Mouse (Mus musculus) limb, embryonic 12.5 days (tissue): Measurements from ENCODE around the gene Ppcs. TPM values are rescaled to one million over a fixed set of nuclear protein-coding genes. Genes with fewer than 3 reads are reported as not detected.

Source experiments
- ATAC-seq: fragments of 200-750 bp; cut with Nextera tagmentation; 2 replicates; pipeline ENCODE4 v1.8.0; 2017; ENCODE audit warnings: low read depth, moderate TSS enrichment; ENCODE audit not compliant: insufficient number of reproducible peaks, insufficient read depth, low FRiP score, low TSS enrichment
- H3K27ac ChIP-seq: fragments of 300-500 bp; sonication (generic); 2 replicates; pipeline ENCODE4 v1.5.1; 2016; ENCODE audit warnings: mild to moderate bottlenecking, moderate library complexity
- H3K27me3 ChIP-seq: fragments of 300-500 bp; sonication (generic); 2 replicates; pipeline ENCODE4 v1.6.1; 2016; ENCODE audit warnings: mild to moderate bottlenecking, moderate library complexity
- H3K36me3 ChIP-seq: fragments of 300-500 bp; sonication (generic); 2 replicates; pipeline ENCODE4 v1.6.1; 2016; ENCODE audit warnings: mild to moderate bottlenecking, moderate library complexity
- H3K4me1 ChIP-seq: fragments of 300-500 bp; sonication (generic); replicated peaks from 2 replicates; pipeline ENCODE4 v1.6.1; 2016
- H3K4me2 ChIP-seq: fragments of 300-500 bp; sonication (generic); 2 replicates; pipeline ENCODE4 v1.6.1; 2016; ENCODE audit warnings: mild to moderate bottlenecking, moderate library complexity
- H3K4me3 ChIP-seq: fragments of 300-500 bp; sonication (generic); replicated peaks from 2 replicates; pipeline ENCODE4 v1.5.1; 2016; ENCODE audit warnings: mild to moderate bottlenecking
- H3K9ac ChIP-seq: fragments of 300-500 bp; sonication (generic); replicated peaks from 2 replicates; pipeline ENCODE4 v1.6.1; 2016; ENCODE audit warnings: mild to moderate bottlenecking, moderate library complexity
- H3K9me3 ChIP-seq: fragments of 300-500 bp; sonication (generic); 2 replicates; pipeline ENCODE4 v1.6.1; 2016; ENCODE audit warnings: mild to moderate bottlenecking, moderate library complexity
- WGBS: fragments of 180-500 bp; shearing (Covaris S2); methylation state at CpG from one replicate; pipeline ENCODE4 v1.1.7; 2016; 5-methylcytosine and 5-hydroxymethylcytosine counted together
- polyA plus RNA-seq: library from polyadenylated mRNA; unstranded; fragments of >200 nt; fragmentation: Nextera tagmentation; extraction: Ambion mirVana; gene quantifications from 2 replicates; pipeline ENCODE4 v1.2.1, GENCODE M21; 2016

Ppcs gene
- polyA plus RNA-seq, 1 experiment from 2014 or later, result 34.2 TPM

- H3K27ac ChIP-seq, result no peak overlapping the region
- no peak overlapping the region for H3K4me3 ChIP-seq
- peaks cover 14% of the 10 kb centered on the region for H3K36me3 ChIP-seq
- WGBS, result 94% methylated on average over 3 of the region's 3 CpGs
- H3K27me3 ChIP-seq, result no peaks in the 10 kb centered on the region
- no peak for ATAC-seq
- no peak overlapping the region for H3K4me2 ChIP-seq
- no peaks in the 10 kb centered on the region for H3K9me3 ChIP-seq
- H3K9ac ChIP-seq, result no peak overlapping the region
- H3K4me1 ChIP-seq, result peaks cover 16% of the 10 kb centered on the region
These were observed 4.3 kb downstream of the Ppcs start for GRCm38 (mm10) chr4:119417894-119418293.

GRCm38 (mm10) chr4:119417270-119417669 is 5.0 kb downstream of the Ppcs start:
- H3K9me3 ChIP-seq, result no peaks in the 10 kb centered on the region
- no peaks in the 10 kb centered on the region for H3K27me3 ChIP-seq
- peaks cover 14% of the 10 kb centered on the region for H3K36me3 ChIP-seq
- H3K9ac ChIP-seq, result no peak overlapping the region
- 79% methylated on average over 3 of the region's 3 CpGs for WGBS
- H3K27ac ChIP-seq, result no peak overlapping the region
- no peak overlapping the region for H3K4me2 ChIP-seq
- H3K4me3 ChIP-seq, result no peak overlapping the region
- peaks cover 15% of the 10 kb centered on the region for H3K4me1 ChIP-seq
- no peak for ATAC-seq

- Histone ChIP-seq H3K4me3 (peak within 1 kb of the TSS; percentile 62), H3K9ac (peak within 1 kb of the TSS; percentile 65), H3K27ac (no peak within 1 kb of the TSS), H3K9me3 (no peaks in the 10 kb centered on the region), H3K4me2 (peak within 1 kb of the TSS; percentile 96), H3K4me1 (peaks cover 4% of the 10 kb centered on the region; the same call in 1 of the 2 replicates), H3K27me3 (no peaks in the 10 kb centered on the region), H3K36me3 (peaks cover 14% of the 10 kb centered on the region)
- peak; percentile 100 for ATAC-seq
- under 1% methylated on average over 49 of the region's 49 CpGs for WGBS
These were observed 7.0 kb downstream of the Ppcs start, which contains the start of gene Ccdc30 for GRCm38 (mm10) chr4:119415072-119415753. Gene Ccdc30, minus strand, starts transcription at chr4:119415521.

GRCm38 (mm10) chr4:119412791-119413190 is 9.4 kb downstream of the Ppcs start:
- no peak overlapping the region for H3K27ac ChIP-seq
- no peaks in the 10 kb centered on the region for H3K36me3 ChIP-seq
- ATAC-seq, result no peak

GRCm38 (mm10) chr4:119411877-119412650 is 10.2 kb downstream of the Ppcs start:
- Histone ChIP-seq H3K9ac (no peak overlapping the region), H3K4me2 (no peak overlapping the region), H3K36me3 (no peaks in the 10 kb centered on the region), H3K27ac (no peak overlapping the region), H3K4me3 (no peak overlapping the region), H3K27me3 (no peaks in the 10 kb centered on the region), H3K9me3 (peaks cover 6% of the 10 kb centered on the region; the same call in 1 of the 2 replicates), H3K4me1 (peaks cover 4% of the 10 kb centered on the region; the same call in 1 of the 2 replicates)
- 73% methylated on average over 12 of the region's 12 CpGs for WGBS
- ATAC-seq, result no peak

More at GRCm38 (mm10) chr4:119412791-119413190, 9.4 kb downstream of the Ppcs start:
- WGBS, result 72% methylated on average over 6 of the region's 6 CpGs
- Histone ChIP-seq H3K4me2 (no peak overlapping the region), H3K9me3 (peaks cover 2% of the 10 kb centered on the region; the same call in 1 of the 2 replicates), H3K27me3 (no peaks in the 10 kb centered on the region), H3K4me1 (peaks cover 4% of the 10 kb centered on the region; the same call in 1 of the 2 replicates), H3K9ac (no peak overlapping the region), H3K4me3 (no peak overlapping the region)

- Histone ChIP-seq H3K27ac (no peak overlapping the region), H3K27me3 (no peaks in the 10 kb centered on the region), H3K36me3 (no peaks in the 10 kb centered on the region), H3K4me2 (no peak overlapping the region), H3K4me1 (no peaks in the 10 kb centered on the region), H3K9ac (no peak overlapping the region), H3K9me3 (peaks cover 23% of the 10 kb centered on the region), H3K4me3 (no peak overlapping the region)
- no peak for ATAC-seq
- WGBS, result 89% methylated on average over 2 of the region's 2 CpGs
These were observed 18.8 kb downstream of the Ppcs start for GRCm38 (mm10) chr4:119403431-119403830.

GRCm38 (mm10) chr4:119400896-119401295 is 21.3 kb downstream of the Ppcs start:
- Histone ChIP-seq H3K4me3 (no peak overlapping the region), H3K9ac (no peak overlapping the region), H3K4me1 (no peaks in the 10 kb centered on the region), H3K9me3 (peaks cover 17% of the 10 kb centered on the region), H3K4me2 (no peak overlapping the region), H3K36me3 (no peaks in the 10 kb centered on the region), H3K27ac (no peak overlapping the region), H3K27me3 (no peaks in the 10 kb centered on the region)
- WGBS, result 59% methylated on average over 7 of the region's 7 CpGs
- no peak for ATAC-seq

- Histone ChIP-seq H3K9me3 (peaks cover 17% of the 10 kb centered on the region), H3K27ac (no peak overlapping the region), H3K9ac (no peak overlapping the region), H3K4me1 (no peaks in the 10 kb centered on the region), H3K4me3 (no peak overlapping the region), H3K36me3 (no peaks in the 10 kb centered on the region), H3K4me2 (no peak overlapping the region), H3K27me3 (no peaks in the 10 kb centered on the region)
- 87% methylated on average over 7 of the region's 7 CpGs for WGBS
- no peak for ATAC-seq
These were observed 23.5 kb downstream of the Ppcs start for GRCm38 (mm10) chr4:119398751-119399150.

GRCm38 (mm10) chr4:119390369-119390768 is 31.9 kb downstream of the Ppcs start:
- Histone ChIP-seq H3K4me3 (no peak overlapping the region), H3K27ac (no peak overlapping the region), H3K4me2 (no peak overlapping the region), H3K36me3 (no peaks in the 10 kb centered on the region), H3K27me3 (no peaks in the 10 kb centered on the region), H3K4me1 (no peaks in the 10 kb centered on the region), H3K9ac (no peak overlapping the region), H3K9me3 (no peaks in the 10 kb centered on the region)
- 92% methylated on average over 1 of the region's 1 CpGs for WGBS
- no peak for ATAC-seq

GRCm38 (mm10) chr4:119389184-119389583 is 33.0 kb downstream of the Ppcs start:
- H3K4me3 ChIP-seq, result no peak overlapping the region
- ATAC-seq, result no peak
- no peaks in the 10 kb centered on the region for H3K36me3 ChIP-seq
- no peak overlapping the region for H3K9ac ChIP-seq
- no peaks in the 10 kb centered on the region for H3K9me3 ChIP-seq
- H3K4me2 ChIP-seq, result no peak overlapping the region
- H3K27me3 ChIP-seq, result no peaks in the 10 kb centered on the region
- H3K4me1 ChIP-seq, result no peaks in the 10 kb centered on the region
- H3K27ac ChIP-seq, result no peak overlapping the region
- WGBS, result 57% methylated on average over 3 of the region's 3 CpGs

GRCm38 (mm10) chr4:119381471-119382190 is 40.6 kb downstream of the Ppcs start:
- no peaks in the 10 kb centered on the region for H3K36me3 ChIP-seq
- H3K27ac ChIP-seq, result no peak overlapping the region
- no peaks in the 10 kb centered on the region for H3K4me1 ChIP-seq
- H3K27me3 ChIP-seq, result no peaks in the 10 kb centered on the region
- H3K9me3 ChIP-seq, result no peaks in the 10 kb centered on the region
- no peak overlapping the region for H3K4me2 ChIP-seq
- no peak for ATAC-seq
- H3K4me3 ChIP-seq, result no peak overlapping the region
- H3K9ac ChIP-seq, result no peak overlapping the region
- WGBS, result 78% methylated on average over 7 of the region's 7 CpGs
